Mouse (Mus musculus) lung, adult 2 months (tissue): Measurements from ENCODE around the gene Cuta.

Source experiments
- CTCF ChIP-seq: fragments of 200-500 bp; IDR thresholded peaks from 2 replicates; pipeline ENCODE4 v1.5.1; 2011; ENCODE audit warnings: mild to moderate bottlenecking, low read length, control low read depth; ENCODE audit not compliant: insufficient read depth
- POLR2A ChIP-seq: fragments of 200-500 bp; IDR thresholded peaks from 2 replicates; pipeline ENCODE4 v1.6.1; 2011; ENCODE audit warnings: low read depth, mild to moderate bottlenecking, control low read depth, low read length, borderline replicate concordance; ENCODE audit errors: extremely low read depth

- TF ChIP-seq CTCF (no peak), POLR2A (no peak)
These were observed 36.0 kb upstream of the Cuta start for GRCm38 (mm10) chr17:26975415-26975814.
